Mouse (Mus musculus) mature B cell (primary cell): ENCODE measurements around the gene Dcpp1.

Experiments
- in situ Hi-C: fragments of 300-500 bp; cut with MboI; formaldehyde crosslinking; loops from 2 replicates; pipeline ENCODE4 v1.14.3; 2019

Gene Dcpp1

GRCm38 (mm10) chr17:23925090-23925493 is 44.4 kb downstream of the Dcpp1 start:
- in situ Hi-C loops = no loop called here

DNA sequence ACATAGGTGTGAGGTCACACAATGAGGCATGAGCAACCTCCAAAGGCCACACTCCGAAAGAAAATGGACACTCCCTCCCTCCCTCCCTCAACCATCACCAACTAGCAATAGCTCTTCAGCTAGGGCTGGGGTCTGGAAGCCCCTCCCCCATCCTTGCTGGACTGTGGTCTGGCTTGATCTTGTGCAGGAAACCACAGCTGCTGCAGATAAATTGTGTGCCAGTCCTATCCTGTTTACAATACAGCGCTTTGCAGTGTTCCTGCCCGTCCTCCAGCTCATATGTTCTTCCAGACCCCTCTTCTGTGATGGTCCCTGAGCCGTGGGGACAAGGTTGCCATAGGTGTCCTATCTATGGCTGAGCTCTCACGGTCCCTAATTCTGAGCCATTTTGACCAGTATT is 50.5 kb downstream of the Dcpp1 start:
- in situ Hi-C loops = no loop called here
